Mouse (Mus musculus) megakaryocyte progenitor cell, adult 5-6 weeks (primary cell): ENCODE measurements at regions not wholly inside any gene's neighbourhood (a gene's known extent, or its start where the extent isn't known, plus 50 kb on each side); places are given as distances from the start of the nearest gene placed in this dataset.

Experiments
- ATAC-seq: replicated peaks from 2 replicates; pipeline ENCODE4 v1.8.0; 2016; ENCODE audit warnings: mild to moderate bottlenecking, moderate TSS enrichment, inconsistent platforms; ENCODE audit not compliant: poor library complexity

DNA sequence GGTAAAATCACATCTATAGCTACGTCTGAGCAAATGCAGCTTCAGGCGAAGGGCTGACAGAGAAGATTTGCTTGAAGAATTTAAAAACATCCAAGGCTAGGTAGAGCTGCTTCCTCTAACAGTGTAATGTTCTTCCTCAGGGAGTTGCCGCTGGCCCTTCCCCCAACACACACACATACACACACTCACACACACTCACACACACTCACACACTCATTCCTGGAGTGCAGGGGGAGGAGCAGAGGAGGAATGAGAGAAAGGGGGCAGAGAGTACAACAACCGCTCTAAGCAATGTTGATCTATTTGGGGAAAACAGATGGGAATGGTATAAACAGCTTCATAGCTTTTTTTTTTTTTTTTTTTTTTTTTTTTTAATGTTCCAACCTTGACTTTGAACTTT, 232.6 kb downstream of the Rnf152 start:
- ATAC-seq, result no peak

DNA sequence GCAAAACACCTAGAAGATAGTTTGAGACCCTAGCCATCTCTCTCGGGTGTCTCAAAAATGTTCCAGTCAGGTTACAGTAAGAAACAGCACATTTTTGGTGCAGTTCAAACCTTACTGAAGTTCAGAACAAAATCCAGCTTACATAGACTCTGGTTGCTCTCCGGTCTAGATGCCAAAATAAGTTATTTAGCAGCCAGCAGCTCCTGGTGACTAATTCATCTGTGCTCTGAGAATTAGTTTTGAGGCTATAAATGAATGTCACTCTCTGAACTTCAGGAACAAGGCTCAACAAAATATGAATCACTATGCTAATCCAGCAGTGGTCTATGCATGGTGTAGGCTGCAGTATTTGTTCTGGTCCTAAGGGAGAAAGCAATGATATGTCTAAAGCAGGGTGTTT, 238.6 kb downstream of the Rnf152 start:
- ATAC-seq, result no peak

DNA sequence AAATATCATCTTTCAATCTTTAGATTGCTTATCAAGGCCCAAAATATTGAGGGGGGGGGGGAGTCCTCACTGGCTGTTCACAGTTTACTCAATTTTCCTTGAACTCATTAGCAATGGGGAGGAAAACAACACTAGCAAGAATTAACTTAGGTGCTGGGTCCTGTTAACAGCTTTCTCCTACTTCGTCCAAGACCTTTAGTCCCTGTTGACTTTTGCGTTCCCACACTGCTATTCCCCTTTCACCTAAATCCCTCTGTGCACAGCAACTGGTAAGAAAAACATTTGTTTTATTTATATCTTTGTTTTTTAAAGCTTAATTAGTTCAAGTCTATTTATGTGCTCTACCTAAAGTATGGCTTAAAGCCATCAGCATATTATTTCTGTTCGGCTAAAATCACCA, 240.3 kb downstream of the Rnf152 start:
- no peak for ATAC-seq

DNA sequence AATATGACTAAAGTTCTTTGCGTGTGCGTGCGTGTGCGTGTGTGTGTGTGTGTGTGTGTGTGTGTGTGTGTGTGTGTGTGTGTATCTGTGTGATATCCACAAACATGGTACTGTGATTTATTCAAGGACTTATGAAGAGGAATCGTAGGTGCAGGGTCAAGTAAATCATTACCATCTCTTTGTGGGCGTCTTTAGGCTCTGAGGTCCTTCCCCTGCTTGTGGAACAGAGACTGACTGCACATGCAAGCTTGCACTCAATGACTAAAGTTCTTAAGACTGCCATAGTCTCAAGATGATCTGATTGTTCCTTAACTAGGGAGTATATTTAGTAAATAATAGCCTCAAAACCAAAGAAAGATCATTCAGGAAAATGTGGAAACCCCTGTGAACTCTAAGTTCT, 241.1 kb downstream of the Rnf152 start:
- ATAC-seq, result no peak

DNA sequence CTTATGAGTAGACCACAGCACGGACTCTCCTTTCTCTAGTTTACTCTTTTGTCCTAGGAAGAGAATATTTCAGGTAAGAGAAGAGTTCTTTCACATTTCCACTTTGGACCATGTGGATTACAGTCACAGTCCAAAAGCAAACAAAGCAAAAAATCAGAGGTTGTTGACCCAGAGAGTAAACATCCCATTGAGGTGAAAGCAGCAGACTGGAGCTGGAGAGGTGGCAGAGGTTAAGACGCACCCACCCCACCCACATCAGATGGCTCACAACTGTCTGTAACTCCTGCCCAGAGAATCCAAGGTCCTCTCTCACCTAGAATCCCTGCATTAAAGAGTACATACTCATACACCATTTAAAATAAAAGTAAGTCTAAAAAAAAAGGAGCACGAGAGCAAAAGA, 241.7 kb downstream of the Rnf152 start:
- no peak for ATAC-seq

DNA sequence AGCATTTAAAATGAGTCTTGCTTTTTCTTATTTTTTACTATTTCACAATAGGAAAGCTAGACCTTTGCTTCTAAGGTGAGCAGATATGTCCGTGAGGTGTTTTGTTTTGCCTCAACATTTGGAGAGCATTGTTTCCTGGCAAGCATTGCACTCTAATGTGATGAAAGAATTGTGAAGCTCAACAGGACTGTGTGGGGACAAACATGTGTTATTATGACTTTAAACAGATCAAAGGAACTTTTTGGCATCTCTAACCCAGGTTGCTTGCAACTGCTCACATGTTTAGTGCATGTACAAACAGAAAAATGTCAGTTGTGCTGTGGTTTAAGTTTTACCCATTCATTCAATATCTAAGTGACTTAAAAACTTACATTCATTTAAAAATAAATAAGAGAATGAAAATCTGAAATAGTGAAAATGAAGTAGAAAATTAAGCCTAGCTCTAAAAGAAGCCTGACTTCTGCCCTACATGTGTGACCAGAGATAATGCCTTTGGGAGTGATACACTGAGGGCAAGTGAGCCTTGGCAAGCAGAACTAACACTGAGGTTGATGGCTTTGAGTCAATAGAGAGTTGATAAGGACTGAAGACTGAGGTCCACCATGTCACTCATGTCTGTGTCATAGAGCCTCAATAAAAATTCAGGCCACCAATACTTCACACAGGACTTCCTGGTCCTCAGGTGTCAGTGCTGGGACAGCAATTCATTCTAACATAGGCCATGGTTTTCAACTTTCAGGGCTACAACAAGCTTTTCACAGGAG, 243.6 kb downstream of the Rnf152 start:
- ATAC-seq, result no peak

DNA sequence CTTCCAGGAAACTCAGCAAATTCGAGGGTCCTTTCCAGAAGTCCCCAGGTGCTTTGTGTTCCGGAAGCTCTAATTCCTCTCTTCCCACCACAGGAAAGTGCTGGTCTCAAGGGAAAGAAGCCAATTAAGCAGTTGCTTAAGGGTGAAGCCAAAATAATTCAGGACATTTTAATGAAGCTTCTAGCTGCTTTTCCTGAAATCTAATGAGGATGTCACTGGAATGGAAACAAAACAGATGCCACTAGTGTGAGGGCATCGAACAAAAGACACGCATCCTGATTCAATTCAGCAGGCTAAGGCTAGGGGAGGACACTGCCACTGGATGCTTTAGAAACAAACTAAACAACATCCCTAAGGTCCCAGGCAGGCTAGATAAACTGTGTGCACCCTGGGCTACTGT, 245.3 kb downstream of the Rnf152 start:
- no peak for ATAC-seq

DNA sequence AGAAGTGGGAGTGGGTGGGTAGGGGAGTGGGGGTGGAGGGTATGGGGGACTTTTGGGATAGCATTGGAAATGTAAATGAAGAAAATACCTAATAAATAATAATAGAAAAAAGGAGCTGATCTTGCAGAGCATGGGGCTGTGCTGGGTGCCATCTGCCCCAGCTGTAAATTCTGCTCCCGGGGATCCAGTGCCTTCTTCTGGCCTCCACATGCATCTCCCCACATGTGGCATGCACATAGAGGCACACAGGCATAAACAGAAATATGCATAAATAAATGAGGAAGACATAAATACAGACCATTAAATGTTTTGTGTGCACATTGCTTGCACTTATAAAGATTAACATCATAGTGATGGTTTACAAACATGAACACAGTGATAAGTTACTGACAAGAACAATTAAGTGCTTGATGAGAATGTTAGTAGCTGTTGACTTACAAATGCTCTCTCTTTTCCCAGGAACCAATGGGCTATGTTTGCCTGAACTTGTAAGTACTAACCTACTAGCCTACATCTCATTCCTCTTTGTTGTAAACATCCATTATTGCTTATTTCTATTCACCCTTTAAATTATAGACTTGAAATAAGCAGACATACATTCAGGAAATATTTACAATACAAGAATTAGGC, 245.8 kb downstream of the Rnf152 start:
- ATAC-seq, result no peak

DNA sequence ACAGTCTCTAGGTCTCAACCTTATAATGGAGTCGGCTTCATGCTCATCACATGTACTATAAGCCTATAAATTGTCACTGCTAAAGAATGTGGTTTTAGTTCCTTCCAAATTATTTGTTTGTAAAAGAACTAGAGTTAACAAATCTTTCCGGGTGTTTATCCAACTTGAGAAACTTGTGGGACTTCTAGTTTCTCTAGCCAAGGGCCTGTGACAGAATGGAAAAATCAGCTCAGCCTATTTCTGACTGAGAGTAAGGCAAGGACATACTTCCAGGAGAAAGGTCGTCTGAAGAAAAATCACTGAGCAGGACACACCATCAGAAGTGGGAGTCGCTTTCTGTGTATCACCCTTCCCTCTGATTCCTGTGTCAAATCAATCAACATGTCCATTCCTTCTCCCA, 248.7 kb downstream of the Rnf152 start:
- no peak for ATAC-seq

DNA sequence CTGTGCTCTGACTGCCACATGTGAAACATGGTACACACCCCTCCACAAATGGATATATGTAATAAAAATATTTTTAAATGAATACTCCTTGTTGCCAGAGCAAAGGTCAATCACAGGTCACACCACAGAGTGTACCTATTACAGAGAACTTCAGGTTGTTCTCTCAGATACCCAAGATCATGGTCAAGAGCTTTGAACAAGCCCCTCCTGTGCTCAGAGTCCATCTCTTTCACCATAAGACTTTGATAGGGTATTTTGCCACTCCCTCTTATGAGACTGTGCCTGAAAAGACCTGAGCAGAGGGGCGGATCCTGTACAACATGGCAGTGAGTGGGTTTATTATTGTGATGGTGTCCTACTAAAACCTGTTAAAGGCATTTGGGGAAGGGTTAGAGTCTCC, 249.3 kb downstream of the Rnf152 start:
- ATAC-seq, result no peak

DNA sequence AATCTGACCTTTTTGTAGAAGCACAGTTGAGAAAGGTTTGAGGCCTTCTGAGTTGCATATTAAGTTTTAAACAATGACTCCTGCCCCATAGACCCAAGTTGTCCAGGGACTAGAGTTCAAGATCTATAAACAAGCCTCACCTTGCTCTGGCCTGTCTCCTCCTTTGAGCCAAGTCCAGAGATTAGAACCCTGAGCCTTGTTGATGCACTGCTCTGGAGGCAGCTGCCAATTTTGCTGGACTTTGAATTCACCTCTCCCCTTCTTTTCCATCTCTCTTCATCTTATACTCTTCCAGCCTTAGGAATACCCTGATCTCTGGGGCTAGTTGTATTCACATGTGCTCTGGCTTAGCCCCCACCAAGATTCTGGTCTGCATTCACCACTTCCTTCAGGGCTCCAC, 251.3 kb downstream of the Rnf152 start:
- no peak for ATAC-seq

DNA sequence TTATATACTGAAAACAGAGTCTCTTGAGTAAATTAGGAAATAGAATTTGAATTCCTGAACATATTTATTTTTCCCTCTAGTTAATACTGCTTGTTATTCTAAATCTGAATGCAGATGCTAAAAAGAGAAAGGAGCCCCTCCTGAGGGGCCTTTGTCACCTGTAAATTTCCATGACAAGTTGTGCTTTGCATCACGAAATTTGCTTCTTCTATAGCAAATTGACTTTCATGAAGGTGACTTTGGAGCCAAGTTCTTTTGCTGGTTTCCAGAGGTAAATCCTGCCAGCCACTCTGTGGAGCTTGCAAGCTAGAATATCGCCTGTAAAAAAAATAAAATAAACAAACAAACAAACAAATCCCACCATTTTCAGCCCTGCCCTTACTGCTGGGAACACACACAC, 261.4 kb downstream of the Rnf152 start:
- no peak for ATAC-seq

DNA sequence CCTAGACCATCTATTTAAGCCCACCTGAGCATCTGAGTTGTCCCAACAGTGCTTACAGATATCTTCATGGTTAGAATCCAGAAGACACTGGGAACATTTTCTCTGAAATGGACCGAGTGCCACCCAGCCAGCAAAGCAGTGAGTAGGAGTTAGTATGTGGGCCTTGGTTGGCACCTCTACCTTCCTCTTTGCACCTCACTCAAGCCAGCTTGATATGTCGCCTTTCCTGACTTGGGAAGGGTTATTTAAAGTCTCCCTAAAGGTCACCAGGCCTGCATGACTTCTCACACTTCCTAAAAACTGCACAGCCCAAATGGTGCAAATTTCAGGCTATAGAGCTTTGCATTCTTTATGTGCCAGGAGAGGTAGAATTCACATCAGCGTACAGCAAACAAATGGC, 262.0 kb downstream of the Rnf152 start:
- ATAC-seq, result no peak

DNA sequence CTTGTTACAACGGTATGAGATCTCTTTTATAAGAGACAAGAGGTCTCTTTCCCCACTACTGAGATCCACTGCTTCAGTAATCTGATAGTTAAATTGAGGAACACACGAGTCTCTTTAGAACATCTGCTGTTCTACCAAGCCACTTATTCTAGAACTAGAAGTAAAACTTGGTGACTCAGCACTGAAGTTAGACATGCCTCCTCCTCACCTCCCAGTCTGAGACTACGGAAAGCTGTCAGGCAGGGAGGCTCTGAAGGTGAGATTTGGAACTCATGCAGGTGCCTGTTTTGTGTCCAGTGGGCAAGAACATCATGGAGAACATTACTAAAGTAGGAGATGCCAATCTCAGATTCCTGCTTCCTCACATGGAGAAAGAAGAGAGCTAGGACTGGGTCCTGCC, 262.6 kb downstream of the Rnf152 start:
- ATAC-seq, result no peak

DNA sequence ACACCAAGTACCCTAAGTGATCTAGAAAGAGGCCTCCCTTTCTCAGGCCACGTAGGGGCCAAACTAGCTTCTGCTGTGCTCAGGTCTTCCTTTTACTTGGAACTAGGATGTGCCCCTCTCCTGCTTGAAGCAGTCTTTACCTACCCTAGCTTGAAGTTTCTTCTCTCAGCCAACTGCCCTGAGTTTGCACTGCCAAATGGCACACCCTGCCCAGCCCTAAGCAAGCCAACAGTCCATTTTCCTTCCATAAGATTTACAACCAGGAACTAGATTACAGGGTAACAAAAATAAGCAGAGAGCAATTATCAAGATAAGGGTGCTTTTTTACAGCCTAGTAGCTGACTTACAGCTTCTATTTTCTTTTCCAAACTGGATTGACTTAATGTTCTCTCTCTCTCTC, 263.5 kb downstream of the Rnf152 start:
- no peak for ATAC-seq

DNA sequence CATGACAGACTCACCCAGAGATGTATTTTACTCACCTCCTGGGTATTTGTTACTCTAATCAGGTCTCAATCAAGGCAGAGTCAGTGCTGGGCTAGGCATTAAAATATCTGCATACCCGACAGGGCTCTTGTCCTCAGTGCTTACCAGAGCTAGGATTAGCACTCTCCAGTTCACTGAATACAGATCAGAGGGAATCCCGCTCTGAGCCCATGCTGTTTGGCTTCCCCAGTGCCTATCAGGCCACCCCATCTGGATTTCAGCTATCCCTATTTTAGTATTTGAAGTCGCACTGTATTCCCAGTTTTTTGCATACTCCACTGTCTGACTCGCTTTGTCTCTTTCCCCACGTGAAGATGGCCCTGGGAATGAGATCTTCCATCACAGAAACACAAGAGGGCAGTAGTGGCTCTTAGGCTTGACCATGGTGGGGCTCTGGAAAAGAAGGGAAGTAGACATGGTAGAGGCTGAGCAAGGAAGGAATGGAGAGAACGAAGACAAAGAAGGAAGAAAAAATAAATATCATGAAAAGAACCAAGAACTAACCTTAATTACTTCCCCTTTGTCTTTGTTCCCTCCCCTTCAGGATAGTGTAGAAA, 264.1 kb downstream of the Rnf152 start:
- ATAC-seq, result peak; percentile 93

DNA sequence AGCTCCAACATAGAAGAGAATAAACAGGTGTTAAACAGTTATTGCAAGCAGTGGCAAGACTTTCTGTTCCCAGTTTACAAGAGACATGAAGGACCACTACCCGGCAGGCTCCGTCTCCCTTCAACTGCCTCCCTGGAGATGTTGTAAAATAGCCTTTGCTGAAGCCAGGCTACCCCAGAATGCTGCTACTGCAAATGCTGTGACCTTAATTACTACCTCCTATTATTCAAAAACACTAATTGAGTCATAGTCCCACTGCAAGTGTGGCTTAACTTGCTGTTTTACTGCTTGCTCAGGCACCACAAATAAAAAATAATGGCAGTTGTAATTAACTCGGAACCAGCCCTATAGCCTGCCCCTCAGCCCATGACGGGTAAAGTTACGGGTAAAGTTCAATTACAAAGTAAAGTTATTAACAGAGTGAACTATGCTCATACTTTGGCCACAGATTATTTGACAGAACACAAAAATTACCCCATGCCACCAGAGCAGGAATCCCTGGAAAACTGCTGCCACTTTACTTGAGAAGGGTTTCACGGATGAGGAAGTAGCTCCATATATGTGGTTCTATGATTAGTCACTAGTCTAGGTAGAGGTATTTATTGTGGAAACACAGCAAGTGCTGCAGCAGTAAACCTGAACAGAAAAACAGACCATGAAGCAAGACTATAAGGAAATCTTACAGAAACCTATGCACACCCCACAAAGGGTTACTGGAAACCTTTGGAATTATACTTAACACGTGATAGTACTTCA, 267.6 kb downstream of the Rnf152 start:
- no peak for ATAC-seq

DNA sequence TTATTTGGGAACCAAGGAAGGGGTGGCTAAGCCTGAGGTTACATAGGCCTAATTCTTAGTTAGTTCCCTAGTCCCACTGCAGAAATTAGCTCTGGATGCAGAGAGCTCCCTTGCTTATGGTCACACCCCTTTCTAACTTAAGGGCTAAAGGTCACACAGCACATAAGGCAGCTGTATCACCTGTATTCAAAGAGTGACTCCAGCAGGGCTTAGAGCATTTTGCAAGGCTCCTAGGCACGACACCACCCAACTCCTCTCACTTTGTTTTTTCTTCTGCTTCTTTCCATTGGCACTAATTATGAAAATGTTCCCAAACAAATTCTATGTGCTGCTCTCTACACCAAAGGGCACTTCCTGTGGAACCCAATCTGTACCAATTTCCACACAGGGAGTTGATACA, 268.9 kb downstream of the Rnf152 start:
- ATAC-seq, result no peak

DNA sequence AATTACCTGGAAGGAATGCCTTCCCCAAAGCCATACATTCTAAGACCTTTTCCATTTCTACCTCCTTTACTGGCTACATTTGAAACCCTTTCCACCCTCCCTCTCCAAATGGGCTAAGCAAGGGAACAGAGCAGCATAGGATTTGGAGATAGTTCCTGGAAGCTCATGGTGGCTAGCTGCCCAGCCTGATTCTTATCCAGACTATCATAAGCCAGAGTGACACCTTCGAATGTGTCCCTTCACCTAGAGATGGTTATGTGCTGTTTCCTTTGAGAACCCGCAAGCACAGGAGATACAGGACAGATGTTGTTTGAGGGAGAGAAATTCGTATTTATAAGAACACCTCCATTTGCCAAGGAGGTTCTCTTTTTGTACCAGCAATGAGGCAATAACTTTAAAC, 272.0 kb downstream of the Rnf152 start:
- no peak for ATAC-seq

DNA sequence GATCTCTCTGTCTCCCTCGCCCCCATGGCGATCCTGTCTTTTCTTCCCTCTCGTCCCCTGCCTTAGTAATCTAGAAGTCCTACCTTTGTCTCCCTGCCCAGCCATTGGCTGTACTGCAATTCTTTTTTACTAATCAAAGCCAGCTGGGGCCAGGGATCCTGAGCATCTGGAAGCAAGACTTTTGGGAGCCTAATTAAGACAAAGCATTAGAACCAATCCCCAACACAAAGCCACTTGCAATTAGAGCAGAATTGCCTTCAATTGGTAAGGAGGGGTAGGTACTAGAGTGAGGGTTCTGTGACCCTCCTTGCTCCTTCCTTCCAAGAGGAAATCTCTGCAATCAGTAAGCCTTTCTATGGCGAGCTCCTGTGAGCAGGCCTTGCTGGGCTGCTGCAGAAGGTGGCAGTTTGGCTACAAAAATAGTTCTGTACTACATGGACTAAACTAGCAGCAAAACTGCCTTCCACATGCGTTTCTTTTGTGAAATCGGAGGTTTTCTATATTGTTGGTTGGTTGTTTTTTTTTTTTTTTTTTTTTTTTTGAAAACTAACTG, 272.9 kb downstream of the Rnf152 start:
- ATAC-seq, result no peak

DNA sequence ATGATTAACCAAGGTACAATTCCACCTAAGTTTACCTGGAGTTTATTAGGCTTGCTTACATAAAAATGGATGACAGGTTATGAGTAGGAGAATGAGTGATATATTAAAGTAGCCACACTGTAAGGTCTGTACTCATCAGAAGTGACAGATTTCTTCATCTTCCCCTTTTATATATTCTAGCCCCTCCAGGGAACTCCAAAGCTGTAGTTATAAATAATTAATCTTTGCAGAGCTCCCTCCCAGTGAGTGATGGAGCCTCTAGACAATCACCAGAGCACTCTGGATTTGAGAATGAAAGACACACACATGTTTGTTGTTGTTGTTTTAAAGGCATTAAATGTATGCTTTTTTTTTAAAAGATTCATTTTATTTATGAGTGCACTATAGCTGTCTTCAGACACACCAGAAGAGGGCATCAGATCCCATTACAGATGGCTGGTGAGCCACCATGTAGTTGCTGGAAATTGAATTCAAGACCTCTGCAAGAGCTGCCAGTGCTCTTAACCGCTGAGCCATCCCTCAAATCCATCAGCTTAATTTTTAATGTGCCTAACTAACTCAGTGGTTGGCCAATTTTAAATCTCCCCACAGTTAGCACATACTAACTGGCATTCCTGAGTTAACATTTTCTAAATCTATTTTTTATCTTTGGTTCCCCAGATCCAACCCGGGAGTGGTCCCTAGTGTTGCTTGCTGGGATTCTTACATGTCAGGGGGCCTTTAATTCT, 273.5 kb downstream of the Rnf152 start:
- ATAC-seq, result no peak
